Mouse (Mus musculus): ENCODE measurements around the gene Aipl1. TPM values are rescaled to one million over a fixed set of nuclear protein-coding genes. Genes with fewer than 3 reads are reported as not detected.

Gene Aipl1
- polyA plus RNA-seq (2017; shearing (Covaris generic)), result under 1 TPM in 1 of 2 experiments, not detected in 1; 0.33 TPM

- no peak for ATAC-seq
These were observed at the start of gene Aipl1 for GRCm38 (mm10) chr11:72037409-72037808. Aipl1 (minus strand) TSS chr11:72037509.

GRCm38 (mm10) chr11:72086251-72087046 is 49.1 kb upstream of the Aipl1 start:
- no peak for ATAC-seq

- ATAC-seq, result no peak
These were observed 47.0 kb upstream of the Aipl1 start for GRCm38 (mm10) chr11:72084337-72084736.

GRCm38 (mm10) chr11:72082601-72083000 is 45.3 kb upstream of the Aipl1 start:
- ATAC-seq, result no peak

GRCm38 (mm10) chr11:72080461-72080860 is 43.2 kb upstream of the Aipl1 start:
- no peak for ATAC-seq

- no peak for ATAC-seq
These were observed 41.3 kb upstream of the Aipl1 start for GRCm38 (mm10) chr11:72078647-72079046.

- ATAC-seq, result no peak
These were observed 40.7 kb upstream of the Aipl1 start for GRCm38 (mm10) chr11:72078056-72078455.

- no peak for ATAC-seq
These were observed 36.9 kb upstream of the Aipl1 start for GRCm38 (mm10) chr11:72074230-72074629.

GRCm38 (mm10) chr11:72072331-72072905 is 35.1 kb upstream of the Aipl1 start:
- no peak for ATAC-seq

- ATAC-seq, result no peak
These were observed 33.4 kb upstream of the Aipl1 start for GRCm38 (mm10) chr11:72070733-72071132.

GRCm38 (mm10) chr11:72068026-72068425 is 30.7 kb upstream of the Aipl1 start:
- ATAC-seq, result no peak

- ATAC-seq, result no peak
These were observed 30.0 kb upstream of the Aipl1 start for GRCm38 (mm10) chr11:72067326-72067725.

GRCm38 (mm10) chr11:72066330-72066729 is 29.0 kb upstream of the Aipl1 start:
- no peak for ATAC-seq

- ATAC-seq, result no peak
These were observed 27.8 kb upstream of the Aipl1 start for GRCm38 (mm10) chr11:72065103-72065502.

GRCm38 (mm10) chr11:72064414-72064813 is 27.1 kb upstream of the Aipl1 start:
- no peak for ATAC-seq

GRCm38 (mm10) chr11:72061093-72061620 is 23.8 kb upstream of the Aipl1 start:
- ATAC-seq, result no peak

- no peak for ATAC-seq
These were observed 23.1 kb upstream of the Aipl1 start for GRCm38 (mm10) chr11:72060416-72060815.

GRCm38 (mm10) chr11:72057166-72057565 is 19.9 kb upstream of the Aipl1 start:
- no peak for ATAC-seq

- ATAC-seq, result no peak
These were observed 17.9 kb upstream of the Aipl1 start for GRCm38 (mm10) chr11:72055176-72055575.

- ATAC-seq, result no peak
These were observed 15.3 kb upstream of the Aipl1 start for GRCm38 (mm10) chr11:72052636-72053035.

- no peak for ATAC-seq
These were observed 14.9 kb upstream of the Aipl1 start for GRCm38 (mm10) chr11:72052221-72052620.

- ATAC-seq, result no peak
These were observed 13.9 kb upstream of the Aipl1 start for GRCm38 (mm10) chr11:72050895-72051858.
